Mouse (Mus musculus) kidney, adult 2 months (tissue): ENCODE measurements at regions not wholly inside any gene's neighbourhood (a gene's known extent, or its start where the extent isn't known, plus 50 kb on each side); places are given as distances from the start of the nearest gene placed in this dataset.

ENCODE experiments used
- DNase-seq: peaks from one replicate; pipeline ENCODE4 v3.0.0; 2021
- H3K27ac ChIP-seq: fragments of 200-500 bp; 2 replicates; pipeline ENCODE4 v1.5.1; 2012; ENCODE audit warnings: low read depth, low read length, control low read depth, inconsistent platforms; ENCODE audit not compliant: insufficient read depth
- H3K27me3 ChIP-seq: fragments of 200-500 bp; replicated peaks from 2 replicates; pipeline ENCODE4 v1.6.1; 2012; ENCODE audit warnings: mild to moderate bottlenecking, moderate library complexity, low read length, inconsistent platforms; ENCODE audit not compliant: control insufficient read depth, insufficient read depth
- H3K36me3 ChIP-seq: fragments of 200-500 bp; 2 replicates; pipeline ENCODE4 v1.6.1; 2012; ENCODE audit warnings: mild to moderate bottlenecking, moderate library complexity, low read length, inconsistent platforms; ENCODE audit not compliant: control insufficient read depth, insufficient read depth
- H3K4me1 ChIP-seq: fragments of 200-500 bp; 2 replicates; pipeline ENCODE4 v1.6.1; 2011; ENCODE audit warnings: low read length; ENCODE audit not compliant: control insufficient read depth, insufficient read depth
- H3K4me3 ChIP-seq: fragments of 200-500 bp; 2 replicates; pipeline ENCODE4 v1.5.1; 2011; ENCODE audit warnings: mild to moderate bottlenecking, low read depth, low read length, control low read depth; ENCODE audit not compliant: insufficient read depth
- CTCF ChIP-seq: fragments of 200-500 bp; conservative IDR thresholded peaks from 2 replicates; pipeline ENCODE4 v1.5.1; 2011; ENCODE audit warnings: low read depth, mild to moderate bottlenecking, control low read depth, low read length, moderate library complexity, mixed read lengths; ENCODE audit not compliant: insufficient read depth, insufficient read length
- POLR2A ChIP-seq: fragments of 200-500 bp; IDR thresholded peaks from one replicate; pipeline ENCODE4 v1.6.1; 2011; ENCODE audit warnings: low read depth, low read length, control low read depth

GRCm38 (mm10) chr6:68102481-68102880, 566.9 kb upstream of the Tacstd2 start:
- Histone ChIP-seq H3K36me3 (no peaks in the 10 kb centered on the region), H3K27ac (no peak overlapping the region), H3K4me3 (no peak overlapping the region), H3K27me3 (no peaks in the 10 kb centered on the region), H3K4me1 (no peaks in the 10 kb centered on the region)
- no peak for TF ChIP-seq POLR2A
- TF ChIP-seq CTCF = no peak
- DNase-seq = no peak
